In the genomic region with DNA sequence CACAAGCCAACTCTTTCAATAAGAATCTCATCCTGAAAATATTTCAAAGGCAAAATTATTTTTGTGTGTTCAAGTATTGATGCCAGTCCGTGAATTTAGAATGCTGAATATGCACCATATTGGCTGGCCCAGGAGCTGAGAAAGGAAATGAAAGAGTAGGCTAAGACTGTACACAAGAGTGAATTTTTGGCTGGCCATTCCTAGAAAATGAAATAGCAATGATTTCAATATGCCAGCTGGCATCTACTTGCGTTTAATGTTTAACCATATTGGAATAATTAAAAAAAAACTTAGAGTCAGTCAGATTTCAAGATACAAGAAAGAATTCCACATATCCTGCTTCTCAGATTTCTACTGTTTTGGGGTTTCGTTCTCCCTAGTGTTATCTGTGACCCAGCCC, we compare ENCODE assay signal across 20 mouse cellular contexts. TPM values are rescaled to one million over a fixed set of nuclear protein-coding genes. Genes with fewer than 3 reads are reported as not detected.
"Had no signal": no experiment of that assay in that cellular context is flagged by ENCODE, and none has a peak within 500 bp of the region (broad histone marks: within the 10 kb centered on the region; RNA-seq: fewer than 3 reads in every experiment).

No protein-coding gene starts in this region.

- H3K27ac ChIP-seq: lung, embryonic 15.5 days; macrophage; midbrain, embryonic 13.5 days; midbrain, embryonic 15.5 days; neural tube, embryonic 12.5 days; stomach, embryonic 15.5 days; stomach, postnatal 0 days had no signal

- DNase-seq: lung, postnatal 14 days; lung, postnatal 36 days; right cerebral cortex, postnatal 14 days; thymus, adult 2 months; thymus, postnatal 25 days; thymus, postnatal 4 days had no signal

- H3K4me3 ChIP-seq: lung, embryonic 15.5 days; megakaryocyte, embryonic 14.5 days; midbrain, embryonic 13.5 days; midbrain, embryonic 15.5 days; neural tube, embryonic 12.5 days; stomach, embryonic 15.5 days had no signal

- H3K4me1 ChIP-seq: lung, embryonic 15.5 days; megakaryocyte, embryonic 14.5 days; midbrain, embryonic 13.5 days; midbrain, embryonic 15.5 days; neural tube, embryonic 12.5 days; stomach, embryonic 15.5 days had no signal

- ATAC-seq: lung, postnatal 0 days; midbrain, embryonic 13.5 days; midbrain, embryonic 15.5 days had no signal

- H3K36me3 ChIP-seq: lung, embryonic 15.5 days; midbrain, embryonic 13.5 days; midbrain, embryonic 15.5 days; neural tube, embryonic 12.5 days; stomach, embryonic 15.5 days had no signal

- H3K9ac ChIP-seq: lung, embryonic 15.5 days; midbrain, embryonic 13.5 days; midbrain, embryonic 15.5 days; neural tube, embryonic 12.5 days; stomach, embryonic 15.5 days had no signal

- H3K4me2 ChIP-seq: lung, embryonic 15.5 days; midbrain, embryonic 11.5 days; midbrain, embryonic 13.5 days; midbrain, embryonic 15.5 days; neural tube, embryonic 12.5 days; stomach, embryonic 15.5 days had no signal

- H3K27me3 ChIP-seq: lung, embryonic 15.5 days; megakaryocyte, embryonic 14.5 days; midbrain, embryonic 13.5 days; midbrain, embryonic 15.5 days; neural tube, embryonic 12.5 days; stomach, embryonic 15.5 days had no signal

- H3K9me3 ChIP-seq: lung, embryonic 15.5 days; midbrain, embryonic 13.5 days; midbrain, embryonic 15.5 days; neural tube, embryonic 12.5 days; stomach, embryonic 15.5 days had no signal

RNA-seq across cellular contexts. Expression of gene Gabrb1, which starts 30.1 kb away (rescaled TPM):
- total RNA-seq: megakaryocyte progenitor cell, adult 5-6 weeks; monocyte, adult 5-6 weeks had no signal
- polyA plus RNA-seq: macrophage; spleen, adult 2 months; thymus, adult 2 months had no signal

RNA-seq across cellular contexts. Expression of gene Gabra4, which starts 30.3 kb away (rescaled TPM):
- total RNA-seq: megakaryocyte progenitor cell, adult 5-6 weeks; monocyte, adult 5-6 weeks; neutrophil, adult 5-6 weeks had no signal
- polyA plus RNA-seq: macrophage; thymus, adult 2 months had no signal
